Mouse (Mus musculus): ENCODE data around the gene Nfe2l1. TPM values are rescaled to one million over a fixed set of nuclear protein-coding genes. Genes with fewer than 3 reads are reported as not detected.

The Nfe2l1 gene
- total and polyA plus RNA-seq, 3 experiments, result 37.5 to 66.5 (median 47.0) TPM

DNA sequence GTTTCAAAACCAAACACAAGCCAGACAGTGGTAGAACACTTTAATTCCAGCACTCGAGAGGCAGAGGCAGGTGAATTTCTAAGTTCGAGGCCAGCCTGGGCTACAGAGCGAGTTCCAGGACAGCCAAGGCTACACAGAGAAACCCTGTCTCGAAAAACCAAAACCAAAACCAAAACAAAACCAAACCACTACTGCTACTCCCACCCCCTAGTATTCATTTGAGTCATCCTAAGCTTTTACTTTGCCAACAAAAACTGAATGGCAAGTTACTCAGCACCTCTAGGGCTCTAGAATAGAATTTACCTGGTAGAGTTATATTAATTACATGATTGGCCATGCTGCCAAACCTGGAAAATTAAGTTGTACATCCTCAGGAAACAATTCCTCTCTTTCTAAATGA is 29.9 kb upstream of the Nfe2l1 start:
- H3K27me3 ChIP-seq (ENCODE audit: control insufficient read depth in 1 of 2, insufficient read depth in 2 of 2, low read length in 2 of 2), result peaks cover 3 to 4% of the 10 kb centered on the region in 2 experiments; a peak in 3 of 4 replicates
- no peaks in the 10 kb centered on the region for H3K9me3 ChIP-seq (replicated peaks; ENCODE audit: insufficient read depth, low read length)
- H3K4me1 ChIP-seq (ENCODE audit: control insufficient read depth in 1 of 2, insufficient read depth in 2 of 2, low read length in 2 of 2), result peaks cover 0 to 10% of the 10 kb centered on the region in 2 experiments; a peak in 1 of 4 replicates
- no peak for DNase-seq (ENCODE audit: low read depth, low spot score)
- no peaks in the 10 kb centered on the region for H3K36me3 ChIP-seq (ENCODE audit: control insufficient read depth in 1 of 2, insufficient read depth in 2 of 2, low read length in 2 of 2)
- H3K9ac ChIP-seq (ENCODE audit: control insufficient read depth, low read depth, low read length, poor library complexity, severe bottlenecking), result no peak overlapping the region
- H3K27ac ChIP-seq (ENCODE audit: control insufficient read depth, low read depth, low read length), result no peak overlapping the region
- no peaks in the 10 kb centered on the region for H3K79me2 ChIP-seq (ENCODE audit: control insufficient read depth, insufficient read depth, low read length, poor library complexity)
- TF ChIP-seq USF1 (IDR thresholded peaks at IDR 0.05; ENCODE audit: low read depth, low read length) (no peak), CHD2 (IDR thresholded peaks at IDR 0.05; ENCODE audit: low read length) (no peak), UBTF (IDR thresholded peaks at IDR 0.05; ENCODE audit: borderline replicate concordance, insufficient read depth, low read depth, low read length) (no peak), MAX (IDR thresholded peaks at IDR 0.05; ENCODE audit: low read length) (no peak), POLR2AphosphoS5 (IDR thresholded peaks at IDR 0.05; ENCODE audit: borderline replicate concordance, low read depth, low read length) (no peak), ZC3H11A (IDR thresholded peaks at IDR 0.05; ENCODE audit: low read depth, low read length) (no peak), POLR2A (IDR thresholded peaks at IDR 0.05; ENCODE audit: control insufficient read depth in 1 of 2, insufficient read depth in 1 of 2, low read depth in 1 of 2, low read length in 2 of 2, poor library complexity in 1 of 2) (no peak), CHD1 (IDR thresholded peaks at IDR 0.05; ENCODE audit: low read depth, low read length) (no peak)
- peak overlapping the region; percentile 30 to 31; a peak in 2 of 4 replicates for H3K4me3 ChIP-seq (ENCODE audit: control insufficient read depth in 1 of 2, insufficient read depth in 1 of 2, low read depth in 2 of 2, low read length in 2 of 2)

DNA sequence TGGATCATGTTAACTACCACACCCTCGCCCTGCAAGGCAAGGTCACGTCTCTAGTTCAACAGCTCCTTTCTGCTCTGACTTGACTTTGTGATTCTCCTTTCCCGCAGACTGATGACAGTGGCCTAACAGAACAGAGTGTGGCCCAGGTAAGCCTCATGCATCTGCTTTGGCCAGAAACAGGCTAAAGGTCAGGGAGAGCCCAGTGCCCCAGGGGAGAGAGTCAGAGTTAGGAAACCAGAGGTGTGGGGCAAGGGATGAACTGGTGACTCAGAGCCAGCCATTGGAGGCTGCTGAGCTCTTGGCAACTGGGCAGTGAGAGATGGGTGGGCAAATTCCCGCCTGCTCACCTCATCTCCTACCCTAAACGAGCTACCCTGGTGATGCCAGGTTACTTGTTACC is 27.7 kb upstream of the Nfe2l1 start:
- Histone ChIP-seq H3K36me3 (ENCODE audit: control insufficient read depth in 1 of 2, insufficient read depth in 2 of 2, low read length in 2 of 2) (no peaks in the 10 kb centered on the region), H3K27me3 (ENCODE audit: control insufficient read depth in 1 of 2, insufficient read depth in 2 of 2, low read length in 2 of 2) (peaks cover 3 to 4% of the 10 kb centered on the region in 2 experiments; a peak in 3 of 4 replicates)

GRCm38 (mm10) chr11:96849681-96850467 is 20.1 kb upstream of the Nfe2l1 start, which contains the start of gene Copz2:
Gene Copz2 (plus strand): TSS chr11:96849870.
- peaks cover 2 to 6% of the 10 kb centered on the region in 2 experiments; a peak in 3 of 4 replicates for H3K27me3 ChIP-seq (ENCODE audit: control insufficient read depth in 1 of 2, insufficient read depth in 2 of 2, low read length in 2 of 2)
- DNase-seq (ENCODE audit: low read depth, low spot score), result peak; percentile 34
- no peaks in the 10 kb centered on the region; a peak in 1 of 4 replicates for H3K4me1 ChIP-seq (ENCODE audit: control insufficient read depth in 1 of 2, insufficient read depth in 2 of 2, low read length in 2 of 2)
- TF ChIP-seq HCFC1 (IDR thresholded peaks at IDR 0.05; ENCODE audit: low read depth, low read length), result no peak
- TF ChIP-seq USF2 (IDR thresholded peaks at IDR 0.05; ENCODE audit: borderline replicate concordance in 1 of 2, insufficient read depth in 1 of 2, low read depth in 1 of 2, low read length in 2 of 2), result no peak
- TF ChIP-seq RAD21 (IDR thresholded peaks at IDR 0.05; ENCODE audit: low read depth, low read length), result no peak
- TF ChIP-seq ZNF384 (IDR thresholded peaks at IDR 0.05; ENCODE audit: low read depth, low read length), result no peak
- H3K9ac ChIP-seq (ENCODE audit: control insufficient read depth, low read depth, low read length, poor library complexity, severe bottlenecking), result peak within 1 kb of the TSS; percentile 57
- no peak within 1 kb of the TSS for H3K27ac ChIP-seq (ENCODE audit: control insufficient read depth, low read depth, low read length)
- no peaks in the 10 kb centered on the region for H3K9me3 ChIP-seq (replicated peaks; ENCODE audit: insufficient read depth, low read length)
- H3K4me3 ChIP-seq (ENCODE audit: control insufficient read depth in 1 of 2, insufficient read depth in 1 of 2, low read depth in 2 of 2, low read length in 2 of 2), result peak within 1 kb of the TSS; percentile 56 to 61
- no peaks in the 10 kb centered on the region for H3K79me2 ChIP-seq (ENCODE audit: control insufficient read depth, insufficient read depth, low read length, poor library complexity)
- no peaks in the 10 kb centered on the region for H3K36me3 ChIP-seq (ENCODE audit: control insufficient read depth in 1 of 2, insufficient read depth in 2 of 2, low read length in 2 of 2)

More for the DNA sequence above, 27.7 kb upstream of the Nfe2l1 start:
- Histone ChIP-seq H3K4me3 (ENCODE audit: control insufficient read depth in 1 of 2, insufficient read depth in 1 of 2, low read depth in 2 of 2, low read length in 2 of 2) (no peak overlapping the region), H3K27ac (ENCODE audit: control insufficient read depth, low read depth, low read length) (no peak overlapping the region), H3K9me3 (replicated peaks; ENCODE audit: insufficient read depth, low read length) (no peaks in the 10 kb centered on the region), H3K4me1 (ENCODE audit: control insufficient read depth in 1 of 2, insufficient read depth in 2 of 2, low read length in 2 of 2) (peaks cover 0 to 5% of the 10 kb centered on the region in 2 experiments; a peak in 1 of 4 replicates), H3K79me2 (ENCODE audit: control insufficient read depth, insufficient read depth, low read length, poor library complexity) (no peaks in the 10 kb centered on the region), H3K9ac (ENCODE audit: control insufficient read depth, low read depth, low read length, poor library complexity, severe bottlenecking) (no peak overlapping the region)
- TF ChIP-seq GATA1 (IDR thresholded peaks at IDR 0.05; ENCODE audit: low read depth, low read length), result no peak
- no peak for DNase-seq (ENCODE audit: low read depth, low spot score)

All from MEL (cell line).